In the genomic region with DNA sequence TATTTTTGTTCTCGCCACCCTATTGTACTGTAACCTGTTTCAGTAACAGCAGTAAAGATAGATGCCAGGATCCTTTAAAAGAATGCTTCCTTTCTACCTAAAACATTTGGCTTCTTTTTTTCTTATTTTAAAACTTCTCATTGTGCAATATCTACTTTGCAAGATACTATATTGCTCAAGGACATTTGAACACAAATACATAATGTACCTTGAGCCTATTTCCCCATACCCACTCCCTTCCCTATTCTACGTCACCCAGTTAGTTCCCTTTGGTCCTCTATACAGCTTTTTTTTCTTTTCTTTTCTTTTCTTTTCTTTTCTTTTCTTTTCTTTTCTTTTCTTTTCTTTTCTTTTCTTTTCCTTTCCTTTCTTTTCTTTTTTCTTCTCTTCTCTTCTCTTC, we compare ENCODE assay signal across 30 mouse cellular contexts. TPM values are rescaled to one million over a fixed set of nuclear protein-coding genes. Genes with fewer than 3 reads are reported as not detected.
"Had no signal": no experiment of that assay in that cellular context is flagged by ENCODE, and none has a peak within 500 bp of the region (broad histone marks: within the 10 kb centered on the region; RNA-seq: fewer than 3 reads in every experiment).

No protein-coding gene starts in this region.

- DNase-seq: kidney, postnatal 25 days; layer of hippocampus, adult 9-11 months; lung, embryonic 14.5 days; lung, postnatal 4 days; thymus, adult 18-20 months; thymus, postnatal 25 days had no signal

- H3K4me1 ChIP-seq: liver, embryonic 12.5 days; liver, embryonic 15.5 days; midbrain, embryonic 10.5 days; midbrain, embryonic 15.5 days; neural tube, embryonic 13.5 days had no signal

- ATAC-seq: inflammation-experienced regulatory T-cells, adult 6 months; liver, embryonic 12.5 days; midbrain, embryonic 15.5 days had no signal

- H3K4me3 ChIP-seq: layer of hippocampus, adult 2 months; left cerebral cortex, adult 2 months; liver, embryonic 12.5 days; liver, embryonic 15.5 days; megakaryocyte, embryonic 14.5 days; midbrain, embryonic 10.5 days; midbrain, embryonic 15.5 days; myocyte; neural tube, embryonic 13.5 days had no signal

- H3K27me3 ChIP-seq: liver, embryonic 12.5 days; liver, embryonic 15.5 days; megakaryocyte, embryonic 14.5 days; midbrain, embryonic 15.5 days; neural tube, embryonic 13.5 days had no signal

- H3K27ac ChIP-seq: kidney, postnatal 0 days; left cerebral cortex, adult 2 months; liver, embryonic 12.5 days; liver, embryonic 15.5 days; midbrain, embryonic 10.5 days; midbrain, embryonic 15.5 days; neural tube, embryonic 13.5 days had no signal

- H3K9ac ChIP-seq: liver, embryonic 12.5 days; liver, embryonic 15.5 days; lung, embryonic 14.5 days; midbrain, embryonic 15.5 days; neural tube, embryonic 13.5 days had no signal

- H3K36me3 ChIP-seq: liver, embryonic 12.5 days; liver, embryonic 15.5 days; midbrain, embryonic 10.5 days; midbrain, embryonic 15.5 days; neural tube, embryonic 13.5 days had no signal

- H3K4me2 ChIP-seq: liver, embryonic 12.5 days; liver, embryonic 15.5 days; lung, embryonic 14.5 days; midbrain, embryonic 15.5 days; neural tube, embryonic 13.5 days had no signal

- H3K9me3 ChIP-seq: liver, embryonic 12.5 days; liver, embryonic 15.5 days; megakaryocyte, embryonic 14.5 days; midbrain, embryonic 10.5 days; midbrain, embryonic 15.5 days; neural tube, embryonic 13.5 days had no signal

RNA-seq across cellular contexts. Expression of a gene that starts 47.6 kb away (rescaled TPM):
- total RNA-seq: layer of hippocampus, adult 2 months; layer of hippocampus, postnatal 25 days; left cerebral cortex, adult 2 months; left cerebral cortex, postnatal 10 days; left cerebral cortex, postnatal 36 days had no signal
- polyA plus RNA-seq: inflammation-experienced regulatory T-cells, adult 6 months; intestine, postnatal 0 days; kidney, adult 2 months; kidney, embryonic 14.5 days; kidney, postnatal 0 days; large intestine, adult 2 months; limb, embryonic 11.5 days; limb, embryonic 14.5 days; liver, embryonic 12.5 days; liver, embryonic 15.5 days; lung, embryonic 14.5 days; midbrain, embryonic 10.5 days; midbrain, embryonic 15.5 days; myocyte; neural tube, embryonic 13.5 days; small intestine, adult 2 months; spleen, adult 2 months; stomach, embryonic 16.5 days; urinary bladder, adult 2 months had no signal
